Mouse (Mus musculus): ENCODE data around the gene Cxcl10. TPM values are rescaled to one million over a fixed set of nuclear protein-coding genes. Genes with fewer than 3 reads are reported as not detected.

The Cxcl10 gene
- polyA plus RNA-seq, 1 experiment from 2014 or later = 2.0 TPM

DNA sequence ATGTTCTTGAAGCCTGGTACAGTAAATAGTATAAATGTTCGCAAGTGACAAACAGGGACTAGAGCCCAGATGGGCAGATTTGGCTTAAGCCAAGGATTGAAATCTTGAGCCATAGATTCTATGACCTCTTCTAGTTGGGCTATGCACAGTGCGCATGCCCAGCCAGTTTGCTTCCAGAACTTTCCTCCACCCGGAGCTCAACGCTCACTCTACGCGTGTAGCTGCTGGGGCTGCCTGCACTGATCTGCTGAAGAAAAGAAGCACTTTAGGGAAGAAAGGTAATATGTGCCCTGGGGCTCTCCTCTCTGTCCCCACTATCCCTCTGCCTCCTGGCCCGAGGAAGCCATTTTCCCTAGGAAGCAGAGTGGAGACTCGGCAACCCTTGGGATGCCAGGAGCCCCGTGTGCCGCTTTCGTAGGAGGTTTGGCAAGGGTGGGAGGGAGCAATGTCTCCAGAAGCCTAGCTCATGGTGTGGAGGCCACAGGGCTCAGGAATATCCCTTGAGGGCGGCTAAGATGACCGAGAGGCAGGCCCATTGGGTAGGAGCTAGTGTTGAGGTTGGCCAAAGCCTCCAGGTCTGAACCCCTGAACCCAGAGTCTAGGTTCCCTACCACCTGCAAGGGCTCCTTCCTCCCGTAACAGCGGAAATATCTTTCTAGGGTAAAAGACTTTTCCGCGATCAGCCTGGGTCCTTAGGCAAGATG, 16.9 kb downstream of the Cxcl10 start, which contains the start of gene Art3:
Art3 (plus strand) TSS at position 193 of the 704 bp plus-strand sequence.
- Histone ChIP-seq H3K27me3 (replicated peaks; ENCODE audit: control insufficient read depth, insufficient read depth, low read length) (no peaks in the 10 kb centered on the region), H3K27ac (ENCODE audit: low read length) (peak within 1 kb of the TSS; percentile 79), H3K36me3 (ENCODE audit: control insufficient read depth, insufficient read depth, low read length) (no peaks in the 10 kb centered on the region), H3K4me2 (ENCODE audit: low read depth, low read length) (peak within 1 kb of the TSS; percentile 33), H3K9me3 (ENCODE audit: control insufficient read depth, low read length) (no peaks in the 10 kb centered on the region), H3K9ac (ENCODE audit: low read depth, low read length) (peak within 1 kb of the TSS; percentile 11; the same call in 1 of the 2 replicates), H3K4me3 (ENCODE audit: low read length) (no peak within 1 kb of the TSS; the same call in 1 of the 2 replicates), H3K4me1 (ENCODE audit: control insufficient read depth, insufficient read depth, low read length) (peaks cover 5% of the 10 kb centered on the region; the same call in 1 of the 2 replicates)
- ATAC-seq = no peak
- whole genome bisulfite sequencing = 87% methylated on average over 17 of the region's 17 CpGs

- H3K4me3 ChIP-seq (ENCODE audit: low read length) = no peak overlapping the region
- H3K4me2 ChIP-seq (ENCODE audit: low read depth, low read length) = no peak overlapping the region
- no peaks in the 10 kb centered on the region for H3K9me3 ChIP-seq (ENCODE audit: control insufficient read depth, low read length)
- H3K27me3 ChIP-seq (replicated peaks; ENCODE audit: control insufficient read depth, insufficient read depth, low read length) = no peaks in the 10 kb centered on the region
- 86% methylated on average over 12 of the region's 12 CpGs for WGBS
- no peak overlapping the region for H3K27ac ChIP-seq (ENCODE audit: low read length)
- no peak overlapping the region for H3K9ac ChIP-seq (ENCODE audit: low read depth, low read length)
- ATAC-seq = no peak
- H3K4me1 ChIP-seq (ENCODE audit: control insufficient read depth, insufficient read depth, low read length) = peaks cover 5% of the 10 kb centered on the region; the same call in 1 of the 2 replicates
- H3K36me3 ChIP-seq (ENCODE audit: control insufficient read depth, insufficient read depth, low read length) = no peaks in the 10 kb centered on the region
These were observed 17.6 kb downstream of the Cxcl10 start for GRCm38 (mm10) chr5:92331122-92331521.

GRCm38 (mm10) chr5:92327929-92328328, 20.8 kb downstream of the Cxcl10 start, which contains the start of gene Cxcl9:
Gene Cxcl9 (minus strand): TSS chr5:92328079.
- H3K9ac ChIP-seq (ENCODE audit: low read depth, low read length) = no peak within 1 kb of the TSS
- WGBS = 75% methylated on average over 7 of the region's 7 CpGs

GRCm38 (mm10) chr5:92327367-92327766, 21.3 kb downstream of the Cxcl10 start:
- WGBS = 67% methylated on average over 6 of the region's 6 CpGs
- H3K4me1 ChIP-seq (ENCODE audit: control insufficient read depth, insufficient read depth, low read length) = peaks cover 5% of the 10 kb centered on the region; the same call in 1 of the 2 replicates
- no peaks in the 10 kb centered on the region for H3K9me3 ChIP-seq (ENCODE audit: control insufficient read depth, low read length)
- no peaks in the 10 kb centered on the region for H3K36me3 ChIP-seq (ENCODE audit: control insufficient read depth, insufficient read depth, low read length)
- no peak overlapping the region for H3K9ac ChIP-seq (ENCODE audit: low read depth, low read length)
- no peaks in the 10 kb centered on the region for H3K27me3 ChIP-seq (replicated peaks; ENCODE audit: control insufficient read depth, insufficient read depth, low read length)
- H3K27ac ChIP-seq (ENCODE audit: low read length) = no peak overlapping the region
- no peak overlapping the region for H3K4me3 ChIP-seq (ENCODE audit: low read length)
- ATAC-seq = no peak
- no peak overlapping the region for H3K4me2 ChIP-seq (ENCODE audit: low read depth, low read length)

More at GRCm38 (mm10) chr5:92327929-92328328, 20.8 kb downstream of the Cxcl10 start, which contains the start of gene Cxcl9:
- no peaks in the 10 kb centered on the region for H3K27me3 ChIP-seq (replicated peaks; ENCODE audit: control insufficient read depth, insufficient read depth, low read length)
- no peaks in the 10 kb centered on the region for H3K9me3 ChIP-seq (ENCODE audit: control insufficient read depth, low read length)
- no peak within 1 kb of the TSS for H3K27ac ChIP-seq (ENCODE audit: low read length)
- no peaks in the 10 kb centered on the region for H3K36me3 ChIP-seq (ENCODE audit: control insufficient read depth, insufficient read depth, low read length)
- no peak for ATAC-seq
- peaks cover 5% of the 10 kb centered on the region; the same call in 1 of the 2 replicates for H3K4me1 ChIP-seq (ENCODE audit: control insufficient read depth, insufficient read depth, low read length)
- no peak within 1 kb of the TSS for H3K4me3 ChIP-seq (ENCODE audit: low read length)
- H3K4me2 ChIP-seq (ENCODE audit: low read depth, low read length) = no peak within 1 kb of the TSS

DNA sequence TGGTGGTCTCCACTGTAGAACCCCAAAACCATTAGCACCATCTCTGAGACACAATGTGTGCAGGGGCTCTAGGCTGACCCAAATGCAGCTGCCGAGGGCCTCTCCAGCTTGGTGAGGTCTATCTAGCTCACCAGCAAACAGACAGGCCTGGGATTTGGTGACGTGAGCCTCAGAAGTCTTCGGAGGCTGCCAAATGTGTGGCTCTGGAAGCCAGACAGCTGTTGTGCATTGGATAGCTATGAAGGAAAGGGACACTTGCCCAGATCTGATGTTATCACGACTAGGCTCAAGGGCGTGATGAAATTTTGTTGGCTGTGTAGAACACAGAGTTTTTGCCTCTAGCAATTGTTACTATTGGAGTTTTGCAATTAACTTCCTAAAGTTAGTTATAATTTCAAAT, 25.4 kb downstream of the Cxcl10 start:
- no peak overlapping the region for H3K27ac ChIP-seq (ENCODE audit: low read length)
- WGBS = 65% methylated on average over 5 of the region's 5 CpGs
- H3K9me3 ChIP-seq (ENCODE audit: control insufficient read depth, low read length) = no peaks in the 10 kb centered on the region
- no peaks in the 10 kb centered on the region for H3K4me1 ChIP-seq (ENCODE audit: control insufficient read depth, insufficient read depth, low read length)
- no peak overlapping the region for H3K4me3 ChIP-seq (ENCODE audit: low read length)
- no peak overlapping the region for H3K4me2 ChIP-seq (ENCODE audit: low read depth, low read length)
- no peaks in the 10 kb centered on the region for H3K27me3 ChIP-seq (replicated peaks; ENCODE audit: control insufficient read depth, insufficient read depth, low read length)
- ATAC-seq = peak; percentile 63
- H3K36me3 ChIP-seq (ENCODE audit: control insufficient read depth, insufficient read depth, low read length) = no peaks in the 10 kb centered on the region
- H3K9ac ChIP-seq (ENCODE audit: low read depth, low read length) = no peak overlapping the region

DNA sequence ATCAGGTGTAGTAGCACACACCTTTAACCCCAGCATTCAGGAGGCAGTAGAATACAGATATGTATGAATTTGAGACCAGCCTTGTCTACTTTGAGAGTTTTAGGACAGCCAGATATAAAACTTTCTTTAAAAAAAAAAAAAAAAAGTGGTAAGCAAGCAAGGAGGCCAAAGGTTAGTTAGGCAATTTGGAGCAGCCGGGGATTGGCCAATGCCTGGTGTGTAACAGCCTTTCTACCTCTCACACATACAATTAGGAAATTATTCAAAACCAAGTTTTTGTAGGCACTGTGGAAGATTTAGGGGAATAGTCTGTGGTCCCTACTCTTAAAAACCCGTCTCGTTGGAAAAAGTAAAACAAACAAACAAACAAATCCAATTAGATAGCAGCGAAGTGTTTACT, 26.1 kb downstream of the Cxcl10 start:
- WGBS = 83% methylated on average over 4 of the region's 4 CpGs

GRCm38 (mm10) chr5:92321631-92322400, 26.9 kb downstream of the Cxcl10 start:
- ATAC-seq = 0 out of 2 replicates have a peak, but pooled peaks have one; percentile 31
- Histone ChIP-seq H3K4me1 (ENCODE audit: control insufficient read depth, insufficient read depth, low read length) (no peaks in the 10 kb centered on the region), H3K4me3 (ENCODE audit: low read length) (no peak overlapping the region), H3K27ac (ENCODE audit: low read length) (0 out of 2 replicates have a peak overlapping the region, but pooled peaks have one; percentile 13), H3K9ac (ENCODE audit: low read depth, low read length) (no peak overlapping the region), H3K4me2 (ENCODE audit: low read depth, low read length) (no peak overlapping the region), H3K9me3 (ENCODE audit: control insufficient read depth, low read length) (no peaks in the 10 kb centered on the region), H3K36me3 (ENCODE audit: control insufficient read depth, insufficient read depth, low read length) (no peaks in the 10 kb centered on the region), H3K27me3 (replicated peaks; ENCODE audit: control insufficient read depth, insufficient read depth, low read length) (no peaks in the 10 kb centered on the region)
- 48% methylated on average over 8 of the region's 8 CpGs for WGBS

More for the DNA sequence above, 26.1 kb downstream of the Cxcl10 start:
- Histone ChIP-seq H3K27me3 (replicated peaks; ENCODE audit: control insufficient read depth, insufficient read depth, low read length) (no peaks in the 10 kb centered on the region), H3K4me2 (ENCODE audit: low read depth, low read length) (no peak overlapping the region), H3K4me3 (ENCODE audit: low read length) (no peak overlapping the region), H3K9ac (ENCODE audit: low read depth, low read length) (no peak overlapping the region), H3K4me1 (ENCODE audit: control insufficient read depth, insufficient read depth, low read length) (no peaks in the 10 kb centered on the region), H3K27ac (ENCODE audit: low read length) (no peak overlapping the region), H3K9me3 (ENCODE audit: control insufficient read depth, low read length) (no peaks in the 10 kb centered on the region), H3K36me3 (ENCODE audit: control insufficient read depth, insufficient read depth, low read length) (no peaks in the 10 kb centered on the region)
- no peak for ATAC-seq

- no peak overlapping the region for H3K9ac ChIP-seq (ENCODE audit: low read depth, low read length)
- 84% methylated on average over 14 of the region's 14 CpGs for WGBS
- H3K4me1 ChIP-seq (ENCODE audit: control insufficient read depth, insufficient read depth, low read length) = no peaks in the 10 kb centered on the region
- H3K27ac ChIP-seq (ENCODE audit: low read length) = no peak overlapping the region
- H3K4me2 ChIP-seq (ENCODE audit: low read depth, low read length) = no peak overlapping the region
- H3K4me3 ChIP-seq (ENCODE audit: low read length) = no peak overlapping the region
- no peaks in the 10 kb centered on the region for H3K27me3 ChIP-seq (replicated peaks; ENCODE audit: control insufficient read depth, insufficient read depth, low read length)
- ATAC-seq = no peak
- H3K36me3 ChIP-seq (ENCODE audit: control insufficient read depth, insufficient read depth, low read length) = no peaks in the 10 kb centered on the region
- H3K9me3 ChIP-seq (ENCODE audit: control insufficient read depth, low read length) = no peaks in the 10 kb centered on the region
These were observed 30.1 kb downstream of the Cxcl10 start for GRCm38 (mm10) chr5:92318596-92318995.

DNA sequence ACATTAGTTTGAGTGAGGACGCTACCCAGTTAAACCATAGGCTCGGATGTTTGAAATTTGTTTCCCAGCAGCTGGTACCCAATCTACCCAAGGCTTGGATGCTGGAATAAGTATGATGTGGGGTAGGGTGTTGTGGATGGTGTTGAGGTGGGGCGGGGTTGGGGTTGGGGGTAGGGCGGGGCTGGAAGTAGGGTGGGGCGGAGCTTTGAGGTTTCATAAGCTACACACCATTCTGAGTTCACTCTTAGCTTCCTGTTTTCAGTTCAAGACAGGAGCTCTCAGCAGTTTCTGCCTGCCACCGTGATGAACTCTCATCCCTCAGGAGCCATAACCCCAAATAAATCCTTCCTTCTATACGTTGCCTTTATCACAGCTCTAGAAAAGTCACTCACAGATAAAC, 30.6 kb downstream of the Cxcl10 start:
- Histone ChIP-seq H3K4me3 (ENCODE audit: low read length) (no peak overlapping the region), H3K4me1 (ENCODE audit: control insufficient read depth, insufficient read depth, low read length) (no peaks in the 10 kb centered on the region), H3K9me3 (ENCODE audit: control insufficient read depth, low read length) (no peaks in the 10 kb centered on the region), H3K27ac (ENCODE audit: low read length) (no peak overlapping the region), H3K27me3 (replicated peaks; ENCODE audit: control insufficient read depth, insufficient read depth, low read length) (no peaks in the 10 kb centered on the region), H3K4me2 (ENCODE audit: low read depth, low read length) (no peak overlapping the region), H3K36me3 (ENCODE audit: control insufficient read depth, insufficient read depth, low read length) (no peaks in the 10 kb centered on the region), H3K9ac (ENCODE audit: low read depth, low read length) (no peak overlapping the region)
- no peak for ATAC-seq
- WGBS = 74% methylated on average over 7 of the region's 7 CpGs
